Mouse (Mus musculus): ENCODE data around the gene Etv5. TPM values are rescaled to one million over a fixed set of nuclear protein-coding genes. Genes with fewer than 3 reads are reported as not detected.

Gene Etv5
- total and polyA plus RNA-seq, 3 experiments, result 15.6 to 84.7 (median 18.0) TPM

- H3K9me3 ChIP-seq (replicated peaks), result no peaks in the 10 kb centered on the region
- no peak overlapping the region for H3K4me3 ChIP-seq (ENCODE audit: low read depth, low read length)
- H3K27me3 ChIP-seq (ENCODE audit: insufficient read depth, low read length), result no peaks in the 10 kb centered on the region
- H3K4me1 ChIP-seq (ENCODE audit: insufficient read depth, low read depth, low read length), result peaks cover 16% of the 10 kb centered on the region
- ATAC-seq (ENCODE audit: extremely low read depth, insufficient number of reproducible peaks, low FRiP score, poor library complexity, severe bottlenecking) (no peak), DNase-seq (ENCODE audit: low spot score) (no peak)
- peaks cover 65% of the 10 kb centered on the region for H3K36me3 ChIP-seq (replicated peaks)
- no peak for TF ChIP-seq GATA2 (IDR thresholded peaks at IDR 0.05; ENCODE audit: borderline replicate concordance, low read depth, low read length)
- TF ChIP-seq TAL1 (conservative IDR thresholded peaks at IDR 0.05; ENCODE audit: low read depth, low read length), result no peak
- no peak for TF ChIP-seq GATA1 (IDR thresholded peaks at IDR 0.05; ENCODE audit: borderline replicate concordance, low read length)
- TF ChIP-seq CTCF (IDR thresholded peaks at IDR 0.05; ENCODE audit: low read depth, low read length), result no peak
- TF ChIP-seq POLR2AphosphoS5 (IDR thresholded peaks at IDR 0.05; ENCODE audit: insufficient replicate concordance, low read depth, low read length), result no peak
These were observed 10.6 kb downstream of the Etv5 start for GRCm38 (mm10) chr16:22428853-22429341.

GRCm38 (mm10) chr16:22426866-22427265 is 12.7 kb downstream of the Etv5 start:
- Histone ChIP-seq H3K9me3 (replicated peaks) (no peaks in the 10 kb centered on the region), H3K4me1 (ENCODE audit: insufficient read depth, low read depth, low read length) (peaks cover 10% of the 10 kb centered on the region), H3K36me3 (replicated peaks) (peaks cover 64% of the 10 kb centered on the region), H3K27me3 (ENCODE audit: insufficient read depth, low read length) (no peaks in the 10 kb centered on the region), H3K4me3 (ENCODE audit: low read depth, low read length) (no peak overlapping the region)
- ATAC-seq (ENCODE audit: extremely low read depth, insufficient number of reproducible peaks, low FRiP score, poor library complexity, severe bottlenecking) (no peak), DNase-seq (ENCODE audit: low spot score) (no peak)
- TF ChIP-seq GATA2 (IDR thresholded peaks at IDR 0.05; ENCODE audit: borderline replicate concordance, low read depth, low read length) (no peak), CTCF (IDR thresholded peaks at IDR 0.05; ENCODE audit: low read depth, low read length) (no peak), POLR2AphosphoS5 (IDR thresholded peaks at IDR 0.05; ENCODE audit: insufficient replicate concordance, low read depth, low read length) (no peak), GATA1 (IDR thresholded peaks at IDR 0.05; ENCODE audit: borderline replicate concordance, low read length) (no peak), TAL1 (conservative IDR thresholded peaks at IDR 0.05; ENCODE audit: low read depth, low read length) (no peak)

- peaks cover 62% of the 10 kb centered on the region for H3K36me3 ChIP-seq (replicated peaks)
- no peak overlapping the region for H3K4me3 ChIP-seq (ENCODE audit: low read depth, low read length)
- H3K4me1 ChIP-seq (ENCODE audit: insufficient read depth, low read depth, low read length), result no peaks in the 10 kb centered on the region
- ATAC-seq (ENCODE audit: extremely low read depth, insufficient number of reproducible peaks, low FRiP score, poor library complexity, severe bottlenecking), result no peak
- DNase-seq (ENCODE audit: low spot score), result no peak
- no peaks in the 10 kb centered on the region for H3K9me3 ChIP-seq (replicated peaks)
- no peaks in the 10 kb centered on the region for H3K27me3 ChIP-seq (ENCODE audit: insufficient read depth, low read length)
- TF ChIP-seq TAL1 (conservative IDR thresholded peaks at IDR 0.05; ENCODE audit: low read depth, low read length) (no peak), CTCF (IDR thresholded peaks at IDR 0.05; ENCODE audit: low read depth, low read length) (no peak), POLR2AphosphoS5 (IDR thresholded peaks at IDR 0.05; ENCODE audit: insufficient replicate concordance, low read depth, low read length) (no peak), GATA2 (IDR thresholded peaks at IDR 0.05; ENCODE audit: borderline replicate concordance, low read depth, low read length) (no peak), GATA1 (IDR thresholded peaks at IDR 0.05; ENCODE audit: borderline replicate concordance, low read length) (no peak)
These were observed 17.3 kb downstream of the Etv5 start for GRCm38 (mm10) chr16:22422256-22422655.

GRCm38 (mm10) chr16:22417931-22418330 is 21.6 kb downstream of the Etv5 start:
- no peak for DNase-seq (ENCODE audit: low spot score)
- no peak overlapping the region for H3K4me3 ChIP-seq (ENCODE audit: low read depth, low read length)
- no peaks in the 10 kb centered on the region for H3K27me3 ChIP-seq (ENCODE audit: insufficient read depth, low read length)
- peaks cover 55% of the 10 kb centered on the region for H3K36me3 ChIP-seq (replicated peaks)
- H3K4me1 ChIP-seq (ENCODE audit: insufficient read depth, low read depth, low read length), result peaks cover 2% of the 10 kb centered on the region; the same call in 1 of the 2 replicates
- no peaks in the 10 kb centered on the region for H3K9me3 ChIP-seq (replicated peaks)
- no peak for TF ChIP-seq GATA1 (IDR thresholded peaks at IDR 0.05; ENCODE audit: borderline replicate concordance, low read length)
- no peak for TF ChIP-seq CTCF (IDR thresholded peaks at IDR 0.05; ENCODE audit: low read depth, low read length)
- TF ChIP-seq TAL1 (conservative IDR thresholded peaks at IDR 0.05; ENCODE audit: low read depth, low read length), result no peak
- no peak for TF ChIP-seq POLR2AphosphoS5 (IDR thresholded peaks at IDR 0.05; ENCODE audit: insufficient replicate concordance, low read depth, low read length)
- no peak for TF ChIP-seq GATA2 (IDR thresholded peaks at IDR 0.05; ENCODE audit: borderline replicate concordance, low read depth, low read length)
- no peak for ATAC-seq (ENCODE audit: extremely low read depth, insufficient number of reproducible peaks, low FRiP score, poor library complexity, severe bottlenecking)

- H3K27me3 ChIP-seq (ENCODE audit: insufficient read depth, low read length), result no peaks in the 10 kb centered on the region
- ATAC-seq (ENCODE audit: extremely low read depth, insufficient number of reproducible peaks, low FRiP score, poor library complexity, severe bottlenecking), result no peak
- no peak for DNase-seq (ENCODE audit: low spot score)
- no peak overlapping the region for H3K4me3 ChIP-seq (ENCODE audit: low read depth, low read length)
- no peaks in the 10 kb centered on the region for H3K9me3 ChIP-seq (replicated peaks)
- H3K4me1 ChIP-seq (ENCODE audit: insufficient read depth, low read depth, low read length), result peaks cover 2% of the 10 kb centered on the region; the same call in 1 of the 2 replicates
- TF ChIP-seq GATA1 (IDR thresholded peaks at IDR 0.05; ENCODE audit: borderline replicate concordance, low read length) (no peak), CTCF (IDR thresholded peaks at IDR 0.05; ENCODE audit: low read depth, low read length) (no peak), GATA2 (IDR thresholded peaks at IDR 0.05; ENCODE audit: borderline replicate concordance, low read depth, low read length) (no peak), TAL1 (conservative IDR thresholded peaks at IDR 0.05; ENCODE audit: low read depth, low read length) (no peak)
- H3K36me3 ChIP-seq (replicated peaks), result peaks cover 62% of the 10 kb centered on the region
These were observed 22.5 kb downstream of the Etv5 start for GRCm38 (mm10) chr16:22417044-22417443.

GRCm38 (mm10) chr16:22416140-22416848 is 23.2 kb downstream of the Etv5 start:
- H3K27me3 ChIP-seq (ENCODE audit: insufficient read depth, low read length), result no peaks in the 10 kb centered on the region
- H3K36me3 ChIP-seq (replicated peaks), result peaks cover 65% of the 10 kb centered on the region
- ATAC-seq (ENCODE audit: extremely low read depth, insufficient number of reproducible peaks, low FRiP score, poor library complexity, severe bottlenecking) (no peak), DNase-seq (ENCODE audit: low spot score) (no peak)
- H3K9me3 ChIP-seq (replicated peaks), result no peaks in the 10 kb centered on the region
- no peak overlapping the region for H3K4me3 ChIP-seq (ENCODE audit: low read depth, low read length)
- no peak for TF ChIP-seq CTCF (IDR thresholded peaks at IDR 0.05; ENCODE audit: low read depth, low read length)
- H3K4me1 ChIP-seq (ENCODE audit: insufficient read depth, low read depth, low read length), result peaks cover 2% of the 10 kb centered on the region; the same call in 1 of the 2 replicates

Measured in G1E (cell line).